In the genomic region with DNA sequence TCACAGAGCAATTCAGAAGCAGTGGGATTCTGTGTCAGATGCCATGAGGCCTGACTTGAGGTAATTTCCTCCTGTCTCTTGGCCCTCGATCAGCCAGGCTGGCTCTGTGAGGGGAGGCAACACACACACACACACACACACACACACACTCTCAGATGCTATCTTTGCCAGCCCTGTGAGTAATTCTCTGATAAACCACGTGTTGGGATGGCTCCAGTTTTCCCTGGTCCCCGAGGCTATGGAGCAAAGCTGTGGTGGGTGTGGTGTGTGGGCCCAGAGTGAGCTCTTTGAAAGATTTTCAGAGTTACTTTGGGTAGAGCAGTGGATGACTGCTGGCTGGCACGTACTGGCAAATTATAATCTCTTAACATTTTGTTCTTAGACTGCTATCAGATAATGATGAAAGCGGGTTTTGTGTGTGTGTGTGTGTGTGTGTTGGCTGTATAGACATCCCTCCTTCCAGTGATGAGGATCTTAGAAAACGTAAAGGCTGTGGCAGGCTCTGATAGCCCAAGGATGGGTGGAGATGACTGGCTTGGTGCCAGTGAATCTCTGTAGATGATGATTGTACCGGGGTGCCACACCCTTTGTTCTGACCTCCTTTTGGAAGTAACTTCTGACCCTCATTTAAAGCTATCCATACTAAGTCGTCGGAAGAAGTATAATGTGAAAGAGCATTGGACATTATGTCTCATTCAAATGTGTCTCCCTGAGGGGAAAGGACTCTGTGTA, we compare ENCODE assay signal across 10 mouse cellular contexts.
DNase-seq lines count a peak whose midpoint lies in the region; ATAC-seq and TF ChIP-seq lines count a peak whose summit lies in the region.
"Had no signal": no experiment of that assay in that cellular context is flagged by ENCODE, and none has a peak within 500 bp of the region (broad histone marks: within the 10 kb centered on the region; RNA-seq: fewer than 3 reads in every experiment).

No protein-coding gene starts in this region.

- H3K4me2 ChIP-seq in forebrain, embryonic 12.5 days = no peak overlapping the region

- TF ChIP-seq CTCF in gastrocnemius, adult 2 months (IDR thresholded peaks at IDR 0.05) = no peak
- TF ChIP-seq CTCF in C2C12 (IDR thresholded peaks at IDR 0.05; ENCODE audit: control insufficient read depth, insufficient read depth, insufficient read length) = no peak
- TF ChIP-seq CTCF in embryonic fibroblast, embryonic 13.5 days (IDR thresholded peaks at IDR 0.05; ENCODE audit: borderline replicate concordance, insufficient read depth, low read length) = no peak

- H3K27me3 ChIP-seq in C2C12 (ENCODE audit: control insufficient read depth, insufficient read depth, insufficient read length) = no peaks in the 10 kb centered on the region
- H3K27me3 ChIP-seq in forebrain, embryonic 12.5 days = no peaks in the 10 kb centered on the region

- no peak overlapping the region for H3K4me3 ChIP-seq in gastrocnemius, adult 2 months
- peak overlapping the region; percentile 15 for H3K4me3 ChIP-seq in C2C12 (ENCODE audit: insufficient read depth, poor library complexity, severe bottlenecking)
- H3K4me3 ChIP-seq in embryonic fibroblast, embryonic 13.5 days (ENCODE audit: insufficient read depth, low read length) = no peak overlapping the region
- no peak overlapping the region for H3K4me3 ChIP-seq in forebrain, embryonic 12.5 days (replicated peaks)

- 74% methylated on average over 9 of the region's 9 CpGs for WGBS in forebrain, embryonic 12.5 days

- H3K9me3 ChIP-seq in forebrain, embryonic 12.5 days = no peaks in the 10 kb centered on the region

- peak; percentile 35 for DNase-seq in gastrocnemius, adult 2 months
- no peak for DNase-seq in gastrocnemius, postnatal 36 days
- DNase-seq in left cerebral cortex, adult 9 months (ENCODE audit: low spot score in 2 of 2) = peak; percentile 40 to 78
- no peak for DNase-seq in natural killer cell, adult 2 months (ENCODE audit: low spot score in 2 of 2)
- DNase-seq in thymus, postnatal 14 days = no peak
- DNase-seq: kidney, adult 9 months had no signal

- H3K27ac ChIP-seq in gastrocnemius, adult 2 months = peak overlapping the region; percentile 79
- H3K27ac ChIP-seq in embryonic fibroblast, embryonic 13.5 days (ENCODE audit: insufficient read depth, low read length) = peak overlapping the region; percentile 80
- H3K27ac ChIP-seq in forebrain, embryonic 12.5 days = no peak overlapping the region
- H3K27ac ChIP-seq: macrophage had no signal

- peaks cover 12% of the 10 kb centered on the region for H3K4me1 ChIP-seq in embryonic fibroblast, embryonic 13.5 days (ENCODE audit: control insufficient read depth, insufficient read depth, low read length)
- no peaks in the 10 kb centered on the region for H3K4me1 ChIP-seq in forebrain, embryonic 12.5 days

- no peak for TF ChIP-seq POLR2A in embryonic fibroblast, embryonic 13.5 days (IDR thresholded peaks at IDR 0.05; ENCODE audit: low read depth, low read length)

- H3ac ChIP-seq in C2C12 (ENCODE audit: control insufficient read depth, insufficient read length, low read depth) = no peak overlapping the region

- H3K9ac ChIP-seq in forebrain, embryonic 12.5 days = no peak overlapping the region

- H3K79me3 ChIP-seq in C2C12 (ENCODE audit: low read depth) = peaks cover 17% of the 10 kb centered on the region

- intact Hi-C loops in gastrocnemius, adult 2 months (cut with DNase I) = loop anchor here (10.0 kb wide), 1 partner anchor 86 kb away; no protein-coding TSS in a partner anchor
- intact Hi-C loops in gastrocnemius, postnatal 36 days (cut with DNase I) = no loop called here

- ATAC-seq in forebrain, embryonic 12.5 days (ENCODE audit: low FRiP score) = no peak

- peaks cover under 1% of the 10 kb centered on the region for H3K36me3 ChIP-seq in C2C12 (ENCODE audit: control insufficient read depth, insufficient read depth)
- no peaks in the 10 kb centered on the region for H3K36me3 ChIP-seq in forebrain, embryonic 12.5 days (replicated peaks)

- H3K79me2 ChIP-seq in C2C12 (ENCODE audit: control insufficient read depth, insufficient read depth) = peaks cover 43% of the 10 kb centered on the region

TF ChIP-seq in C2C12, 6 proteins besides CTCF, POLR2A, EP300 and RAD21:
- TF ChIP-seq MYOG (IDR thresholded peaks at IDR 0.05; ENCODE audit: control insufficient read depth, extremely low read depth, insufficient read length) = no peak
- peak; percentile 24 for TF ChIP-seq FOSL1 (IDR thresholded peaks at IDR 0.05; ENCODE audit: insufficient read depth, low read length, poor library complexity, severe bottlenecking)
- TF ChIP-seq MAX (IDR thresholded peaks at IDR 0.05) = peak; percentile 96
- peak; percentile 67 for TF ChIP-seq MYOD1 (IDR thresholded peaks at IDR 0.05; ENCODE audit: control insufficient read depth, insufficient read length, low read depth)
- peak; percentile 88 for TF ChIP-seq USF1 (IDR thresholded peaks at IDR 0.05; ENCODE audit: low read depth)
- TF ChIP-seq CEBPB (IDR thresholded peaks at IDR 0.05; ENCODE audit: low read depth) = no peak

Comparison
In these comparisons a context has a peak if more than half of its experiments do, and no peak if none do; other contexts are left out.
1. DNase-seq: peak in gastrocnemius, adult 2 months (single experiment) and left cerebral cortex, adult 9 months (2 of 2); none in gastrocnemius, postnatal 36 days (0 of 2), natural killer cell, adult 2 months (0 of 2) and thymus, postnatal 14 days (single experiment).